Mouse (Mus musculus) ES-E14 (cell line): ENCODE measurements around the gene Srm.

Source experiments
- HCFC1 ChIP-seq: IDR thresholded peaks from 2 replicates; pipeline ENCODE4 v1.6.1; 2012; ENCODE audit warnings: low read length, inconsistent platforms, borderline replicate concordance; ENCODE audit not compliant: insufficient read depth
- ZNF384 ChIP-seq: IDR thresholded peaks from 2 replicates; pipeline ENCODE4 v1.6.1; 2012; ENCODE audit warnings: low read depth, low read length, inconsistent platforms

GRCm38 (mm10) chr4:148598826-148599225 is 7.5 kb downstream of the Srm start:
- TF ChIP-seq HCFC1 (no peak), ZNF384 (no peak)
